Comparison of ENCODE assay signal across 8 mouse cellular contexts in genomic region chr13:114817751-114818360, GRCm38 (mm10). TPM values are rescaled to one million over a fixed set of nuclear protein-coding genes. Genes with fewer than 3 reads are reported as not detected.
A peak's percentile ranks its signal among the peaks of the same experiment; 100 is the strongest.
DNase-seq lines count a peak whose midpoint lies in the region; ATAC-seq lines count a peak whose summit lies in the region.

Gene Mocs2 (plus strand): TSS chr13:114818236.

- peak; percentile 96 for DNase-seq in adipocyte (ENCODE audit: low spot score)
- DNase-seq in embryo, embryonic 10 days (ENCODE audit: low spot score), result peak; percentile 97
- peak; percentile 95 for DNase-seq in gastrocnemius, postnatal 14 days
- peak; percentile 81 to 95 for DNase-seq in left cerebral cortex, postnatal 10 days (ENCODE audit: extremely low spot score in 1 of 2, low spot score in 2 of 2)
- peak; percentile 88 for DNase-seq in right cerebral cortex, postnatal 25 days
- peak; percentile 88 to 95 for DNase-seq in urinary bladder, postnatal 4 days (ENCODE audit: low spot score in 2 of 2)

- intact Hi-C loops in gastrocnemius, postnatal 14 days (cut with DNase I; ENCODE audit: low total_unique reads), result no loop called here
- intact Hi-C loops in left cerebral cortex, postnatal 10 days (cut with DNase I), result no loop called here

- ATAC-seq in inflammation-experienced regulatory T-cells, adult 6 months, result peak; percentile 97
- peak; percentile 96 for ATAC-seq in megakaryocyte-erythroid progenitor cell, adult 5-6 weeks (replicated peaks; ENCODE audit: low FRiP score, low TSS enrichment, poor library complexity, severe bottlenecking)

RNA-seq across cellular contexts. Expression of gene Mocs2, which starts in this region (rescaled TPM):
- 10 to 100 TPM; 42.9 to 45.2 TPM for total RNA-seq in gastrocnemius, postnatal 14 days (2021)
- polyA plus RNA-seq in inflammation-experienced regulatory T-cells, adult 6 months (2017; shearing (Covaris generic)), result 10 to 100 TPM; 44.0 to 53.5 (median 46.1) TPM
- 10 to 100 TPM; 74.0 to 90.3 TPM for total RNA-seq in left cerebral cortex, postnatal 10 days (2021)
- total RNA-seq in megakaryocyte-erythroid progenitor cell, adult 5-6 weeks (2014; fragmentation: Nextera tagmentation), result 29.6 and 32.4 TPM in 2 replicates
- total RNA-seq in megakaryocyte-erythroid progenitor cell, adult 5-6 weeks (2017), result 40.1 and 42.4 TPM in 2 replicates

Comparison
In these comparisons a context has a peak if more than half of its experiments do, and no peak if none do; other contexts are left out.
1. Peak in every context shown above with its lines: DNase-seq and ATAC-seq.